Mouse (Mus musculus) retina, postnatal 7 days (tissue): ENCODE results near the gene Nupr1.

Source experiments
- DNase-seq: peaks from one replicate; pipeline ENCODE4 v3.0.0-alpha.2; 2012; ENCODE audit warnings: low read depth, low spot score

Nupr1 gene

GRCm38 (mm10) chr7:126630824-126631518, at the start of gene Nupr1:
TSS of gene Nupr1 (minus strand) at chr7:126630861.
- no peak for DNase-seq

GRCm38 (mm10) chr7:126679683-126680082, 49.0 kb upstream of the Nupr1 start:
- no peak for DNase-seq

- no peak for DNase-seq
These were observed 48.1 kb upstream of the Nupr1 start for GRCm38 (mm10) chr7:126678545-126679341.

- DNase-seq = no peak
These were observed 46.1 kb upstream of the Nupr1 start for GRCm38 (mm10) chr7:126676631-126677220.

- no peak for DNase-seq
These were observed 45.5 kb upstream of the Nupr1 start, which contains the start of gene Sult1a1 for GRCm38 (mm10) chr7:126676207-126676606. TSS of gene Sult1a1 (minus strand) at chr7:126676432.

GRCm38 (mm10) chr7:126675104-126675503, 44.4 kb upstream of the Nupr1 start:
- no peak for DNase-seq

- DNase-seq = no peak
These were observed 41.5 kb upstream of the Nupr1 start for GRCm38 (mm10) chr7:126672111-126672510.

GRCm38 (mm10) chr7:126670152-126670551, 39.5 kb upstream of the Nupr1 start:
- no peak for DNase-seq

- no peak for DNase-seq
These were observed 37.8 kb upstream of the Nupr1 start for GRCm38 (mm10) chr7:126668452-126668851.

- no peak for DNase-seq
These were observed 36.9 kb upstream of the Nupr1 start for GRCm38 (mm10) chr7:126667495-126668090.

GRCm38 (mm10) chr7:126665269-126665668, 34.6 kb upstream of the Nupr1 start:
- no peak for DNase-seq

- no peak for DNase-seq
These were observed 33.0 kb upstream of the Nupr1 start for GRCm38 (mm10) chr7:126663646-126664045.

- DNase-seq = no peak
These were observed 29.1 kb upstream of the Nupr1 start for GRCm38 (mm10) chr7:126659771-126660170.

GRCm38 (mm10) chr7:126657522-126657921, 26.9 kb upstream of the Nupr1 start:
- DNase-seq = no peak

- no peak for DNase-seq
These were observed 25.0 kb upstream of the Nupr1 start for GRCm38 (mm10) chr7:126655695-126656094.

GRCm38 (mm10) chr7:126653991-126654390, 23.3 kb upstream of the Nupr1 start:
- DNase-seq = no peak

GRCm38 (mm10) chr7:126650852-126651251, 20.2 kb upstream of the Nupr1 start:
- DNase-seq = no peak

GRCm38 (mm10) chr7:126649231-126650051, 18.8 kb upstream of the Nupr1 start, which contains the start of gene Sgf29:
TSS of gene Sgf29 (plus strand) at chr7:126649309.
- peak; percentile 85 for DNase-seq

- DNase-seq = no peak
These were observed 17.8 kb upstream of the Nupr1 start for GRCm38 (mm10) chr7:126648486-126648885.

- DNase-seq = no peak
These were observed 15.0 kb upstream of the Nupr1 start for GRCm38 (mm10) chr7:126645708-126646107.

GRCm38 (mm10) chr7:126644914-126645313, 14.3 kb upstream of the Nupr1 start:
- DNase-seq = no peak
